Mouse (Mus musculus): ENCODE measurements at regions not wholly inside any gene's neighbourhood (a gene's known extent, or its start where the extent isn't known, plus 50 kb on each side); places are given as distances from the start of the nearest gene placed in this dataset.
"Not testable (repeated sequence)": the region's sequence is repeated elsewhere in the genome, so short reads cannot be mapped to it uniquely, and the experiment has no call there.

DNA sequence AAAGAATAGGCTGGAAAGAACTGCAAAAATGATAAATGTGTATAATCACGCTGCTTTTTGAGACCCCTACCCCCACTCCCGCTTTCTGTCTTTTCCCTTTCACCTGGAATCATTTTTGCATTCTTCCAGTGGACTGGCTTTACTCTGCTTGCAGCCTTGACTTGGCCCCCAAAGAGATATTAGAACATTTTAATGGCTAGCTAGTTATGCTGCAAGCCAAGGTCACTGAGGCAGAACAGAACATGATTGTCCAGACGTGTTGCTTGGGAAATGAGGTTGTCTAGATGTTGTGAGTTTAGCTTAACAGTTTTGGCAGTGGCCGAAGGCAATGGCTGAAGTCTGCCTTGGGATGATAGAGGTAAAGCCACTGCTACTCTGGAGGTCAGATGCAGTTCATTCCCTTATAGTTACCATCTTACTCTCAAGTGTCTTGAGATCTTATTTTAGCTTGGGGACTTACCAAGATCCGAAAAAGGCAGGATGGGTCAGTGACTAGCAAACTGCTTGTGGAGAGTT, 87.9 kb upstream of the Tars start:
- no peak for DNase-seq (ENCODE audit: low spot score in 2 of 2)

GRCm38 (mm10) chr15:11483916-11484315, 84.5 kb upstream of the Tars start:
- no peak for DNase-seq (ENCODE audit: low spot score in 2 of 2)

- peak; percentile 28 to 35 for DNase-seq (ENCODE audit: low spot score in 2 of 2)
These were observed 79.9 kb upstream of the Tars start for GRCm38 (mm10) chr15:11479166-11479944.

DNA sequence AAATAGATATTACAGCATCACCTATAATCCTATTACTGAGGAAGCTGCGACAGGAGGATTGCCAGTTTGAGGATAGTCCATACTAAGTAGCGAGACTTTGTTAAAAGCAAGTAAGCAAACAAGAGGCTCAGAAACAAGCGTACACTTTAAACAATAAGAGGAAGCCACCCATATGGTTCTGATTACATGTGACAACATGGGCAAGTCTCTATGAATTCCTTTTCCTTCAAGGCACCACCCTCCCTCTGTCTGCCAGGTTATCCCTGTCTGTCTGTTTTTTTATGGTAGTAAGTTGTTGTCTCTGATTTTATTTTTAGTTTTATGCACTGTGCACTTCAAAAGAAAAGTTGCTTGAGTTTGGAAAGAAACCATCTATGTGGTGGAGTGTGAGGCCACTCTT, 76.8 kb upstream of the Tars start:
- no peak for DNase-seq (ENCODE audit: low spot score in 2 of 2)

GRCm38 (mm10) chr15:11463341-11463740, 63.9 kb upstream of the Tars start:
- DNase-seq (ENCODE audit: low spot score in 2 of 2), result no peak

- not testable (repeated sequence) for DNase-seq (ENCODE audit: low spot score in 2 of 2)
These were observed 62.1 kb upstream of the Tars start for GRCm38 (mm10) chr15:11461575-11461974.

- no peak for DNase-seq (ENCODE audit: low spot score in 2 of 2)
These were observed 59.8 kb upstream of the Tars start for GRCm38 (mm10) chr15:11459306-11459705.

DNA sequence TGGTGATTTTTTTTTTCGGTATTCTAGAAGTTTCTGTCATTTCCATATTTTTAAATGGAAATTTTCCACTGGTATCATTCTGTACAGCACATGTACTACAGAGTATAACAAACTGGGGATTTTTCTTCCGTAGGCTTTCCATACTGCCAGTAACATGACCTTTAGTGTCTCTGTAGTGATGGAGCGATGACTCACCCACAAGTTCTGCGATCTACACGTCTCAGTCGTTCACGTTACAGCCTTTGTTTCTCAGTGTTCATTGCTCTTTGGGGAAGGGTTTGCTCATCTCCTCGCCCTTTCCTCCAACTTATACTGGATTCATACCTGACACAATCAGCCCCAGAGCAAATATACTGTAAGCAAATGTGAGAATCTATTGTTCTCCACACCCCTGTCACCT, 57.8 kb upstream of the Tars start:
- DNase-seq (ENCODE audit: low spot score in 2 of 2), result no peak

DNA sequence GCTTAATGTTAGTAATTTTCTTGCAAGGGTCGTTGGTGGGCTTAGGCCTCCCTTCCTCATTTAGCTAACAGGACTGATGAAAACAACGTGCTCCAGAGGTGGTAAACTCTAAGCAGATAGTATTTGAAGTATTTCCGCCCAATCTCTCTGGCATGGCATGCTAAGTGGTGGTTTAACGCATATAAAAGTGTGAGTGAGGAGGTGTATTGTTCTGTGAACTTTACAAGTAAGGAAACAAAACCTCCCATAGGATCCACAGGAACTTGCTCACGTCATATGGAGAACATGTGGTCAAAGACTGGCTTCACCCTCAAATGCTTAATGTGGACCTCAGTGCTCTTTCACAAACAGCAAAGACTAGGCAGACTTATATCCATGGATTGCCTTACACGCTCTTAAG, 56.5 kb upstream of the Tars start:
- DNase-seq (ENCODE audit: low spot score in 2 of 2), result no peak

GRCm38 (mm10) chr15:11455366-11455785, 55.9 kb upstream of the Tars start:
- DNase-seq (ENCODE audit: low spot score in 2 of 2), result no peak

- DNase-seq (ENCODE audit: low spot score in 2 of 2), result no peak
These were observed 54.5 kb upstream of the Tars start for GRCm38 (mm10) chr15:11453997-11454396.

GRCm38 (mm10) chr15:11451635-11452034, 52.2 kb upstream of the Tars start:
- DNase-seq (ENCODE audit: low spot score in 2 of 2), result no peak

All from layer of hippocampus, adult 18-20 months (tissue).